Mouse (Mus musculus) stomach, embryonic 14.5 days (tissue): ENCODE data around the gene Tefm. TPM values are rescaled to one million over a fixed set of nuclear protein-coding genes. Genes with fewer than 3 reads are reported as not detected.
A peak's percentile ranks its signal among the peaks of the same experiment; 100 is the strongest.

Experiments
- ATAC-seq: fragments of 200-750 bp; cut with Nextera tagmentation; 2 replicates; pipeline ENCODE4 v1.8.0; 2017; ENCODE audit warnings: low read depth, moderate TSS enrichment; ENCODE audit not compliant: insufficient number of reproducible peaks, insufficient read depth, low FRiP score
- H3K27ac ChIP-seq: fragments of 300-500 bp; sonication (generic); 2 replicates; pipeline ENCODE4 v1.5.1; 2014; ENCODE audit warnings: mild to moderate bottlenecking, low read length, moderate library complexity, mixed read lengths
- H3K27me3 ChIP-seq: fragments of 300-500 bp; sonication (generic); 2 replicates; pipeline ENCODE4 v1.6.1; 2014; ENCODE audit warnings: low read length, control low read depth, mixed read lengths; ENCODE audit not compliant: control insufficient read depth, insufficient read depth
- H3K36me3 ChIP-seq: fragments of 300-500 bp; sonication (generic); 2 replicates; pipeline ENCODE4 v1.6.1; 2014; ENCODE audit warnings: mild to moderate bottlenecking, control low read depth, low read length, moderate library complexity, mixed read lengths; ENCODE audit not compliant: control insufficient read depth, insufficient read depth
- H3K4me1 ChIP-seq: fragments of 300-500 bp; sonication (generic); 2 replicates; pipeline ENCODE4 v1.6.1; 2014; ENCODE audit warnings: low read length, control low read depth, mixed read lengths; ENCODE audit not compliant: control insufficient read depth, insufficient read depth
- H3K4me2 ChIP-seq: fragments of 300-500 bp; sonication (generic); replicated peaks from 2 replicates; pipeline ENCODE4 v1.6.1; 2014; ENCODE audit warnings: low read depth, low read length, control low read depth
- H3K4me3 ChIP-seq: fragments of 300-500 bp; sonication (generic); 2 replicates; pipeline ENCODE4 v1.5.1; 2014; ENCODE audit warnings: low read depth, low read length, control low read depth
- H3K9ac ChIP-seq: fragments of 300-500 bp; sonication (generic); replicated peaks from 2 replicates; pipeline ENCODE4 v1.6.1; 2014; ENCODE audit warnings: low read depth, mild to moderate bottlenecking, control low read depth, low read length, moderate library complexity, mixed read lengths
- H3K9me3 ChIP-seq: fragments of 300-500 bp; sonication (generic); 2 replicates; pipeline ENCODE4 v1.6.1; 2016; ENCODE audit warnings: low read depth, low read length, control low read depth; ENCODE audit not compliant: control insufficient read depth
- WGBS: fragments of 180-500 bp; shearing (Covaris S2); extraction: QIAGEN DNeasy Blood & Tissue Kit; methylation state at CpG from one replicate; pipeline ENCODE4 v1.1.7; 2014; 5-methylcytosine and 5-hydroxymethylcytosine counted together
- polyA plus RNA-seq: library from polyadenylated mRNA; unstranded; fragments of >200 nt; fragmentation: Nextera tagmentation; extraction: Ambion mirVana; gene quantifications from 2 replicates; pipeline ENCODE4 v1.2.1, GENCODE M21; 2014

Gene Tefm
- polyA plus RNA-seq, 1 experiment from 2014 or later, result 28.2 TPM

- Histone ChIP-seq H3K4me2 (peak overlapping the region; percentile 80), H3K27ac (no peak overlapping the region), H3K4me3 (peak overlapping the region; percentile 99), H3K36me3 (peaks cover 3% of the 10 kb centered on the region; the same call in 1 of the 2 replicates), H3K4me1 (peaks cover 9% of the 10 kb centered on the region; the same call in 1 of the 2 replicates), H3K27me3 (no peaks in the 10 kb centered on the region), H3K9me3 (no peaks in the 10 kb centered on the region), H3K9ac (peak overlapping the region; percentile 86; the same call in 1 of the 2 replicates)
- no peak for ATAC-seq
- WGBS, result 59% methylated on average over 3 of the region's 3 CpGs
Measured at GRCm38 (mm10) chr11:80090555-80091164, 51.3 kb downstream of the Tefm start.

- ATAC-seq, result no peak
- Histone ChIP-seq H3K36me3 (no peaks in the 10 kb centered on the region), H3K4me3 (peak overlapping the region; percentile 99), H3K27me3 (no peaks in the 10 kb centered on the region), H3K9me3 (no peaks in the 10 kb centered on the region), H3K4me2 (peak overlapping the region; percentile 80), H3K9ac (peak overlapping the region; percentile 86), H3K4me1 (peaks cover 9% of the 10 kb centered on the region; the same call in 1 of the 2 replicates), H3K27ac (peak overlapping the region; percentile 67; the same call in 1 of the 2 replicates)
- under 1% methylated on average over 14 of the region's 14 CpGs for WGBS
Measured at GRCm38 (mm10) chr11:80089817-80090214, 52.2 kb downstream of the Tefm start.

DNA sequence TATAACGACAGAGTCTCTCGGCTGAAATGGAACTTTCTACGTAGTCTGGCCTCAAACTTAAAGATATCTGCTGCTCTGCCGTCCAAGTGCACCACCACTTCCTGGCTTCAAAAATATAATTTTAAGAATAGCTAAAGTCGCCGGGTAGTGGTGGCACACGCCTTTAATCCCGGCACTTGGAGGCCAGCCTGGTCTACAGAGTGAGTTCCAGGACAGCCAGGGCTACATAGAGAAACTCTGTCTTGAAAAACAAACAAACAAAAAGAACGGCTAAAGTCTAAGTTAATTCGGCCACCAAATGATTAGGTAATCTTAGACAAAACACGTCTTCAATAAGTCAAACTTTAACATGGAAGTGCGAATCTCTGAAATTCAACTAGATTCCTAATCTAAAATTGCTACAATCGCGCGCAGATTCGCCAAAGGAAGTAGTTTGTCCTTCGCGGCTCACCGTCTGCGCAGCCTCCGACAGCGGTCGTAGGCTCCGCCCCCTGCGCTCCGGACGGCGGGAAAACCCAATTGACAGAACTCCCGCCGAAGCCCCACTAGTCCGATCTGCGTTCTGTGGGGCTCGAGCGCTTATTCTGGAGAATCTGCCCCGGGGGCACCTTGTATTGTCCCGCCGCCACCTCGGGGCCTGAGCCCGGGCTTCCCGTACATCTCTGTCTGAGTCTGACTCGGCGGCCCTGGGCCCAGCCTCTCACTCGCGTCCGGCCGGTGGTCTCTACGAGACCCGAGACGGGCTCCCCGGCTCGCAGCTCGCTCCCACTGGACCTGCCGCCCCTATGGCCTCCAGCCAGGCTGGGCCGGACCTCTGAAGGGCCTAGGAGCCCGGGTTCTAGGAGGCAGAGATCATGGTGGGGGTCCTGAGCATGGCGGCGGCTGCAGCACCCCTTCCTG is 52.8 kb downstream of the Tefm start, which contains the start of gene Atad5:
Gene Atad5 (plus strand): TSS at position 484 of the 900 bp plus-strand sequence.
- ATAC-seq, result peak; percentile 78; the same call in 1 of the 2 replicates
- Histone ChIP-seq H3K27ac (peak within 1 kb of the TSS; percentile 67; the same call in 1 of the 2 replicates), H3K9me3 (no peaks in the 10 kb centered on the region), H3K4me2 (peak within 1 kb of the TSS; percentile 80), H3K4me3 (peak within 1 kb of the TSS; percentile 99), H3K9ac (peak within 1 kb of the TSS; percentile 86), H3K36me3 (no peaks in the 10 kb centered on the region), H3K27me3 (no peaks in the 10 kb centered on the region), H3K4me1 (peaks cover 9% of the 10 kb centered on the region; the same call in 1 of the 2 replicates)
- WGBS, result 5% methylated on average over 57 of the region's 57 CpGs

- peaks cover 9% of the 10 kb centered on the region; the same call in 1 of the 2 replicates for H3K4me1 ChIP-seq
- no peaks in the 10 kb centered on the region for H3K36me3 ChIP-seq
- peak; percentile 56; the same call in 1 of the 2 replicates for ATAC-seq
- 13% methylated on average over 5 of the region's 5 CpGs for whole genome bisulfite sequencing
- no peak overlapping the region for H3K4me3 ChIP-seq
- no peaks in the 10 kb centered on the region for H3K27me3 ChIP-seq
- no peak overlapping the region for H3K4me2 ChIP-seq
- H3K27ac ChIP-seq, result no peak overlapping the region
- H3K9me3 ChIP-seq, result no peaks in the 10 kb centered on the region
- no peak overlapping the region for H3K9ac ChIP-seq
Measured at GRCm38 (mm10) chr11:80086844-80087243, 55.1 kb downstream of the Tefm start.

Other genes with a start within 250 kb of the Tefm start
- 56.6 and 56.8 TPM in 2 replicates for gene Utp6, start 179.8 kb downstream of the Tefm start, polyA plus RNA-seq
- gene Suz12, start 149.1 kb downstream of the Tefm start, polyA plus RNA-seq, result 33.9 and 35.9 TPM in 2 replicates
- gene Crlf3, start 61.2 kb downstream of the Tefm start, polyA plus RNA-seq, result 29.4 and 29.6 TPM in 2 replicates
- gene Atad5, start 52.8 kb downstream of the Tefm start, polyA plus RNA-seq, result 15.1 and 16.3 TPM in 2 replicates
- gene Adap2, start 11.9 kb upstream of the Tefm start, polyA plus RNA-seq, result 2.3 and 3.0 TPM in 2 replicates
- gene Rnf135, start 41.7 kb upstream of the Tefm start, polyA plus RNA-seq, result 8.4 TPM in 2 replicates
- 50.7 and 55.2 TPM in 2 replicates for gene Rhot1, start 66.8 kb upstream of the Tefm start, polyA plus RNA-seq
- gene Rhbdl3, start 158.7 kb upstream of the Tefm start, polyA plus RNA-seq, result 3.3 and 3.7 TPM in 2 replicates
- gene 5730455P16Rik, start 235.9 kb upstream of the Tefm start, polyA plus RNA-seq, result 22.2 and 23.0 TPM in 2 replicates
- 270 and 271 TPM in 2 replicates for gene Zfp207, start 241.1 kb upstream of the Tefm start, polyA plus RNA-seq